Mouse (Mus musculus): ENCODE results near the gene Cav2. TPM values are rescaled to one million over a fixed set of nuclear protein-coding genes. Genes with fewer than 3 reads are reported as not detected.

Cav2 gene
- polyA plus RNA-seq, 1 experiment from 2014 or later, result 12.8 TPM

- 88% methylated on average over 3 of the region's 3 CpGs for WGBS
- peaks cover 9% of the 10 kb centered on the region; the same call in 1 of the 2 replicates for H3K27me3 ChIP-seq
- no peak overlapping the region for H3K4me2 ChIP-seq
- H3K27ac ChIP-seq (replicated peaks), result no peak overlapping the region
- no peak overlapping the region for H3K9ac ChIP-seq
- peaks cover 6% of the 10 kb centered on the region for H3K4me1 ChIP-seq (replicated peaks)
- no peaks in the 10 kb centered on the region for H3K36me3 ChIP-seq
- no peak for ATAC-seq (ENCODE audit: low read depth)
- H3K9me3 ChIP-seq, result no peaks in the 10 kb centered on the region
- no peak overlapping the region for H3K4me3 ChIP-seq
Observed at GRCm38 (mm10) chr6:17278366-17278765, 2.6 kb upstream of the Cav2 start.

GRCm38 (mm10) chr6:17281757-17282092 is 740 bp downstream of the Cav2 start:
- ATAC-seq (ENCODE audit: low read depth), result peak; percentile 52; the same call in 1 of the 2 replicates
- H3K27ac ChIP-seq (replicated peaks), result peak overlapping the region; percentile 18; the same call in 1 of the 2 replicates
- H3K9me3 ChIP-seq, result no peaks in the 10 kb centered on the region
- 28% methylated on average over 8 of the region's 8 CpGs for WGBS
- no peaks in the 10 kb centered on the region for H3K36me3 ChIP-seq
- peaks cover 9% of the 10 kb centered on the region; the same call in 1 of the 2 replicates for H3K27me3 ChIP-seq
- peak overlapping the region; percentile 76; the same call in 1 of the 2 replicates for H3K9ac ChIP-seq
- H3K4me3 ChIP-seq, result peak overlapping the region; percentile 57
- peaks cover 6% of the 10 kb centered on the region for H3K4me1 ChIP-seq (replicated peaks)
- peak overlapping the region; percentile 93 for H3K4me2 ChIP-seq

GRCm38 (mm10) chr6:17282159-17282558 is 1.2 kb downstream of the Cav2 start:
- H3K9ac ChIP-seq, result no peak overlapping the region
- peaks cover 9% of the 10 kb centered on the region; the same call in 1 of the 2 replicates for H3K27me3 ChIP-seq
- peak overlapping the region; percentile 93 for H3K4me2 ChIP-seq
- peaks cover 6% of the 10 kb centered on the region for H3K4me1 ChIP-seq (replicated peaks)
- ATAC-seq (ENCODE audit: low read depth), result no peak
- 49% methylated on average over 5 of the region's 5 CpGs for WGBS
- H3K4me3 ChIP-seq, result no peak overlapping the region
- 0 out of 2 replicates have a peak overlapping the region, but pooled peaks have one; percentile 18 for H3K27ac ChIP-seq (replicated peaks)
- no peaks in the 10 kb centered on the region for H3K36me3 ChIP-seq
- H3K9me3 ChIP-seq, result no peaks in the 10 kb centered on the region

GRCm38 (mm10) chr6:17283834-17284233 is 2.8 kb downstream of the Cav2 start:
- peaks cover 9% of the 10 kb centered on the region; the same call in 1 of the 2 replicates for H3K27me3 ChIP-seq
- H3K36me3 ChIP-seq, result no peaks in the 10 kb centered on the region
- no peak for ATAC-seq (ENCODE audit: low read depth)
- H3K4me2 ChIP-seq, result no peak overlapping the region
- no peak overlapping the region for H3K9ac ChIP-seq
- H3K9me3 ChIP-seq, result no peaks in the 10 kb centered on the region
- H3K4me1 ChIP-seq (replicated peaks), result peaks cover 6% of the 10 kb centered on the region
- no peak overlapping the region for H3K27ac ChIP-seq (replicated peaks)
- WGBS, result 90% methylated on average over 3 of the region's 3 CpGs
- no peak overlapping the region for H3K4me3 ChIP-seq

- Histone ChIP-seq H3K27ac (replicated peaks) (no peak overlapping the region), H3K4me2 (no peak overlapping the region), H3K9me3 (no peaks in the 10 kb centered on the region), H3K27me3 (peaks cover 3% of the 10 kb centered on the region; the same call in 1 of the 2 replicates), H3K4me3 (no peak overlapping the region), H3K9ac (no peak overlapping the region), H3K4me1 (replicated peaks) (peaks cover 5% of the 10 kb centered on the region), H3K36me3 (no peaks in the 10 kb centered on the region)
- ATAC-seq (ENCODE audit: low read depth), result no peak
- WGBS, result 77% methylated on average over 4 of the region's 4 CpGs
Observed at GRCm38 (mm10) chr6:17286381-17286780, 5.4 kb downstream of the Cav2 start.

- no peak for ATAC-seq (ENCODE audit: low read depth)
- H3K9me3 ChIP-seq, result no peaks in the 10 kb centered on the region
- WGBS, result 53% methylated on average over 5 of the region's 5 CpGs
- H3K4me2 ChIP-seq, result no peak overlapping the region
- H3K4me3 ChIP-seq, result no peak overlapping the region
- H3K9ac ChIP-seq, result no peak overlapping the region
- no peaks in the 10 kb centered on the region for H3K27me3 ChIP-seq
- no peak overlapping the region for H3K27ac ChIP-seq (replicated peaks)
- H3K4me1 ChIP-seq (replicated peaks), result no peaks in the 10 kb centered on the region
- no peaks in the 10 kb centered on the region for H3K36me3 ChIP-seq
Observed at GRCm38 (mm10) chr6:17295116-17295515, 14.1 kb downstream of the Cav2 start.

GRCm38 (mm10) chr6:17305954-17306601 is 25.1 kb downstream of the Cav2 start, which contains the start of gene Cav1:
TSS of gene Cav1 (plus strand) at chr6:17306335.
- ATAC-seq (ENCODE audit: low read depth), result peak; percentile 92
- Histone ChIP-seq H3K9me3 (no peaks in the 10 kb centered on the region), H3K36me3 (no peaks in the 10 kb centered on the region), H3K4me2 (peak within 1 kb of the TSS; percentile 92), H3K9ac (peak within 1 kb of the TSS; percentile 66), H3K4me1 (replicated peaks) (peaks cover 25% of the 10 kb centered on the region), H3K27me3 (peaks cover 47% of the 10 kb centered on the region), H3K4me3 (peak within 1 kb of the TSS; percentile 47), H3K27ac (replicated peaks) (peak within 1 kb of the TSS; percentile 38; the same call in 1 of the 2 replicates)
- WGBS, result 3% methylated on average over 26 of the region's 26 CpGs

GRCm38 (mm10) chr6:17306602-17307325 is 25.8 kb downstream of the Cav2 start:
- H3K27ac ChIP-seq (replicated peaks), result peak overlapping the region; percentile 38; the same call in 1 of the 2 replicates
- peaks cover 47% of the 10 kb centered on the region for H3K27me3 ChIP-seq
- peak overlapping the region; percentile 66 for H3K9ac ChIP-seq
- no peaks in the 10 kb centered on the region for H3K36me3 ChIP-seq
- peak; percentile 44 for ATAC-seq (ENCODE audit: low read depth)
- H3K9me3 ChIP-seq, result no peaks in the 10 kb centered on the region
- H3K4me3 ChIP-seq, result peak overlapping the region; percentile 47
- H3K4me2 ChIP-seq, result peak overlapping the region; percentile 92
- peaks cover 25% of the 10 kb centered on the region for H3K4me1 ChIP-seq (replicated peaks)
- WGBS, result under 1% methylated on average over 18 of the region's 19 CpGs

- H3K36me3 ChIP-seq, result no peaks in the 10 kb centered on the region
- peaks cover 47% of the 10 kb centered on the region for H3K27me3 ChIP-seq
- no peak overlapping the region for H3K27ac ChIP-seq (replicated peaks)
- peaks cover 25% of the 10 kb centered on the region for H3K4me1 ChIP-seq (replicated peaks)
- H3K9ac ChIP-seq, result peak overlapping the region; percentile 49; the same call in 1 of the 2 replicates
- peak; percentile 76 for ATAC-seq (ENCODE audit: low read depth)
- H3K4me3 ChIP-seq, result peak overlapping the region; percentile 47
- peak overlapping the region; percentile 92 for H3K4me2 ChIP-seq
- H3K9me3 ChIP-seq, result no peaks in the 10 kb centered on the region
- 1% methylated on average over 30 of the region's 31 CpGs for WGBS
Observed at GRCm38 (mm10) chr6:17307461-17308115, 26.6 kb downstream of the Cav2 start.

GRCm38 (mm10) chr6:17308661-17309060 is 27.7 kb downstream of the Cav2 start:
- Histone ChIP-seq H3K9ac (no peak overlapping the region), H3K36me3 (no peaks in the 10 kb centered on the region), H3K4me1 (replicated peaks) (peaks cover 25% of the 10 kb centered on the region), H3K4me3 (no peak overlapping the region), H3K4me2 (peak overlapping the region; percentile 92; the same call in 1 of the 2 replicates), H3K9me3 (no peaks in the 10 kb centered on the region), H3K27ac (replicated peaks) (no peak overlapping the region), H3K27me3 (peaks cover 43% of the 10 kb centered on the region)
- WGBS, result 57% methylated on average over 2 of the region's 2 CpGs
- no peak for ATAC-seq (ENCODE audit: low read depth)

GRCm38 (mm10) chr6:17309260-17309659 is 28.3 kb downstream of the Cav2 start:
- Histone ChIP-seq H3K9ac (no peak overlapping the region), H3K27me3 (peaks cover 39% of the 10 kb centered on the region), H3K4me2 (no peak overlapping the region), H3K4me3 (no peak overlapping the region), H3K36me3 (no peaks in the 10 kb centered on the region), H3K4me1 (replicated peaks) (peaks cover 25% of the 10 kb centered on the region), H3K9me3 (no peaks in the 10 kb centered on the region), H3K27ac (replicated peaks) (no peak overlapping the region)
- no peak for ATAC-seq (ENCODE audit: low read depth)
- WGBS, result 90% methylated on average over 2 of the region's 2 CpGs

GRCm38 (mm10) chr6:17314241-17314640 is 33.3 kb downstream of the Cav2 start:
- Histone ChIP-seq H3K27ac (replicated peaks) (no peak overlapping the region), H3K27me3 (0 out of 2 replicates have a peak, but pooled peaks cover 4% of the 10 kb centered on the region), H3K9me3 (no peaks in the 10 kb centered on the region), H3K4me1 (replicated peaks) (no peaks in the 10 kb centered on the region), H3K9ac (no peak overlapping the region), H3K4me3 (no peak overlapping the region), H3K36me3 (no peaks in the 10 kb centered on the region), H3K4me2 (no peak overlapping the region)
- WGBS, result 93% methylated on average over 2 of the region's 2 CpGs
- no peak for ATAC-seq (ENCODE audit: low read depth)

Data from neural tube, embryonic 13.5 days (tissue).